Mouse (Mus musculus) stomach, embryonic 15.5 days (tissue): ENCODE measurements around the gene Ilf2. TPM values are rescaled to one million over a fixed set of nuclear protein-coding genes. Genes with fewer than 3 reads are reported as not detected.

Experiments
- ATAC-seq: fragments of 200-750 bp; cut with Nextera tagmentation; 2 replicates; pipeline ENCODE4 v1.8.0; 2017; ENCODE audit warnings: low read depth, moderate number of reproducible peaks, moderate TSS enrichment; ENCODE audit not compliant: insufficient read depth, low FRiP score
- H3K27ac ChIP-seq: fragments of 300-500 bp; sonication (generic); 2 replicates; pipeline ENCODE4 v1.5.1; 2015; ENCODE audit warnings: mild to moderate bottlenecking, inconsistent platforms
- H3K27me3 ChIP-seq: fragments of 300-500 bp; sonication (generic); replicated peaks from 2 replicates; pipeline ENCODE4 v1.6.1; 2015; ENCODE audit warnings: inconsistent platforms
- H3K36me3 ChIP-seq: fragments of 300-500 bp; sonication (generic); 2 replicates; pipeline ENCODE4 v1.6.1; 2015; ENCODE audit warnings: inconsistent platforms
- H3K4me1 ChIP-seq: fragments of 300-500 bp; sonication (generic); 2 replicates; pipeline ENCODE4 v1.6.1; 2015; ENCODE audit warnings: inconsistent platforms
- H3K4me2 ChIP-seq: fragments of 300-500 bp; sonication (generic); 2 replicates; pipeline ENCODE4 v1.6.1; 2015; ENCODE audit warnings: mild to moderate bottlenecking, inconsistent platforms
- H3K4me3 ChIP-seq: fragments of 300-500 bp; sonication (generic); replicated peaks from 2 replicates; pipeline ENCODE4 v1.5.1; 2015; ENCODE audit warnings: inconsistent platforms
- H3K9ac ChIP-seq: fragments of 300-500 bp; sonication (generic); 2 replicates; pipeline ENCODE4 v1.6.1; 2015; ENCODE audit warnings: inconsistent platforms
- H3K9me3 ChIP-seq: fragments of 300-500 bp; sonication (generic); 2 replicates; pipeline ENCODE4 v1.6.1; 2016; ENCODE audit warnings: inconsistent platforms
- WGBS: fragments of 180-500 bp; shearing (Covaris S2); methylation state at CpG from one replicate; pipeline ENCODE4 v1.1.7; 2015; 5-methylcytosine and 5-hydroxymethylcytosine counted together
- polyA plus RNA-seq: library from polyadenylated mRNA; unstranded; fragments of >200 nt; fragmentation: Nextera tagmentation; extraction: Ambion mirVana; gene quantifications from 2 replicates; pipeline ENCODE4 v1.2.1, GENCODE M21; 2015

The Ilf2 gene
- polyA plus RNA-seq, 1 experiment from 2014 or later: 151 TPM

DNA sequence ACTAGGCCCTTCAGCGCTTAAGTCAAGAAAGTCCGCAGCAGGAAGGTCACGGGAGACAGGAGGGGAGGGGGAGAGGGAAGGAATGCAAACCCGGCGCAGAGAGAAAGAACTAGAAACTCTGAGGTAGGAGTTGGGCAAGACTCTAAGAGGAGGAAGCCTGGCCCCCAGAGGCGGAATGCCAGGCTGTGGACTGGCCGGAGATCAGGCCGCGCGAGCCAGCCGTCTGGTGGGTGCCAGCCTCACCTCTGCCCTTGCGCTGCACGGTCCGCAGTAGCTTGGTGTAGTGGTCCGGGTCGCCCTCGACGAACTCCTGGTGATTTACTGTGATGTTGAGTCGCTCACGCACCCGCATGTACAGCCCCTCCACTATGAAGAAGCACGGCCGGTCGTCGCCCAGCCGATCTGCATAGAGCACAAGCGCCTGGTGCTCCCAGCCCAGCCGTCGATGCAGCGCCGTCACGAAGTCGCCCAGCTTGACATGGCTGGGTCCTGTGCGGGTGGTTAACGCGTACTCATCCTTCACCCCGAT lies 11.3 kb upstream of the Ilf2 start:
- Histone ChIP-seq H3K9ac (peak overlapping the region; percentile 24; the same call in 1 of the 2 replicates), H3K27me3 (peaks cover 25% of the 10 kb centered on the region), H3K27ac (no peak overlapping the region), H3K36me3 (no peaks in the 10 kb centered on the region), H3K9me3 (no peaks in the 10 kb centered on the region), H3K4me1 (peaks cover 7% of the 10 kb centered on the region; the same call in 1 of the 2 replicates), H3K4me2 (peak overlapping the region; percentile 94), H3K4me3 (peak overlapping the region; percentile 54)
- ATAC-seq: peak; percentile 13; the same call in 1 of the 2 replicates
- WGBS: 16% methylated on average over 37 of the region's 37 CpGs

DNA sequence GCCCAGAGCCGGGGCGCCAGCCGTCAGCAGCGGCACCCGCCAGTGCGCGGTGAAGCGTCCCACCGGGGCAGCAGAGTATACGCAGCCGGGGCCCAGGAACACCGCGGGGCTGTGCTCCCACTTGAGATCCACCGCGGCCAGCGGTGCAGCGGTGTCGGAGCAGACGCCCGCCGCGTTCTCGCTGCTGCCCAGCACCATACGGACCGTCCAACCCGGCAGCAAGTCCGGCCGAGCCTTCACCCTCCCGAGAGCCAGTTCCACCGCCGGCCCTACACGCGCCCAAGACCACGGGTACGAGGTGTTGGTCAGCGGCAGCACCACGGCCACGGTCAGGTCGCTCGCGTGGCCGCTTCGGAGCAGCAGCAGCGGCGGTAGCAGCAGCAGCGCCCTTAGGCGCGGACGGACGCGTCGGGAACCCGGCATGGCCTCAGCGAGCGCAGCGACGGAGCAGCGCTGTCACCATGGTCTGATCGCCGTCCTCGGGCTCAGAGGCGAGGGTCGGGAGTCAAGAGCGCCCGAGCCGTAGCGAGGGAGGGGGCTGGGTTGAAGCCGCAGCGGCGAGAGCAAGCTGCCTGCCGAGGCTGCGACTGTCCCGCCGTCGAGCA lies 10.7 kb upstream of the Ilf2 start:
- peak; percentile 25; the same call in 1 of the 2 replicates for ATAC-seq
- Histone ChIP-seq H3K4me3 (peak overlapping the region; percentile 54), H3K36me3 (no peaks in the 10 kb centered on the region), H3K4me2 (peak overlapping the region; percentile 94), H3K9ac (peak overlapping the region; percentile 24; the same call in 1 of the 2 replicates), H3K27me3 (peaks cover 25% of the 10 kb centered on the region), H3K9me3 (no peaks in the 10 kb centered on the region), H3K4me1 (peaks cover 7% of the 10 kb centered on the region; the same call in 1 of the 2 replicates), H3K27ac (no peak overlapping the region)
- 2% methylated on average over 75 of the region's 75 CpGs for WGBS

DNA sequence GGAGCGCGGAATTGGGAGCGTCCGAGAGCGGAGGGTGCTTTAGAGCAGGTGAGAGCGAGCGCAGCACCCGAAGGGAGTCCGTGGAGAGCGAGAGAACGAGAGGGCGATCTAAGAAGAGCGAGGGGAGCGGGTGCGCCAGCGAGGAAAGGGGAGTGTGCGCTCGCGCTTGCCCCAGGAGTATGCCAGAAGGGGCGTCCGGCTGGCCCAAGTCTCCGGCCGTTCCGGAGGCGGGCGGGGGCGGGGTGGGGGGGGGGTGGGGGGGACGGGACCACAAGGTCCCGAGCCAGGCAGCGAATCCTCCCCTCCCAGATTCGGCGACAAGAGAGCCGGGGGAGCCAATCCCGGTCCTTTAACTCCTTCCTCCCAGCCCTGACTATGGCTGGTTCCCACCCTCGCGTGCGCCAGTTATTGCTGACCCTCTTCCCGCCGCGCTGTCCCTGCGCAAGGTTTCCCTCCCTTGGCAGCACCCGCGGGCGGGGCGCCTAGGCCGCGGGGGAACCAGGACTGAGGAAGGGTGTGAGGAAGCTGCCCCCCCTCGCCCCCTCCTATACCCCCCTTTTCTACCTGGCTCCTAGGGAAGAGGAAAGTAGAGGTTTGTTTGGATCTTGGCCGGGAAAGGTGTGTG lies 10.1 kb upstream of the Ilf2 start, which contains the start of gene Npr1:
Gene Npr1, minus strand, starts transcription at position 181 of the 625 bp plus-strand sequence.
- H3K4me1 ChIP-seq: peaks cover 7% of the 10 kb centered on the region; the same call in 1 of the 2 replicates
- peak within 1 kb of the TSS; percentile 94 for H3K4me2 ChIP-seq
- peaks cover 25% of the 10 kb centered on the region for H3K27me3 ChIP-seq
- peak; percentile 36; the same call in 1 of the 2 replicates for ATAC-seq
- H3K36me3 ChIP-seq: no peaks in the 10 kb centered on the region
- no peak within 1 kb of the TSS for H3K27ac ChIP-seq
- 0% methylated on average over 32 of the region's 49 CpGs for WGBS
- no peaks in the 10 kb centered on the region for H3K9me3 ChIP-seq
- H3K4me3 ChIP-seq: peak within 1 kb of the TSS; percentile 54
- peak within 1 kb of the TSS; percentile 24; the same call in 1 of the 2 replicates for H3K9ac ChIP-seq

DNA sequence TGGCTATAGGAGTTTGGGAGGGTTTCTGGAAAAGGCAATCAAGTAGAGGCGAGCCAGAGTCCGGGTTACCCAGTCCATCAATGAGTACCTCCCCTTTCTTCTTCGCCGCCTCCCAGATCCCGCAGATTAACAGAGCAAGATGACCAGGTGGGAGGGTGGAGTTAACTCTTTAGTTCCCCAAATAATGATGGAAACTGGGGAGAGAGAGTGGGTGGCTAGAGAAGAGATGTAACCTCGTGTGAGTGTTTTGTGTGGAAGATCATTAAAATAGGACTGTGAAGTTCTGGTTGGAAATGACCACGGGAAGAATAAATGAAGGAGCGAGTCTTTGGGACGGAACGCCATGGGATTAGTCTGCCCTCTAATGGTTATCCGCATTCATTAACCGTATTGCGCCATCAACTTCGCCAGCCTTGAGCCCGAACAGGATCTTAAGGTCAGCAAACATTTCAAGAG lies 9.6 kb upstream of the Ilf2 start:
- peaks cover 7% of the 10 kb centered on the region; the same call in 1 of the 2 replicates for H3K4me1 ChIP-seq
- no peak overlapping the region for H3K9ac ChIP-seq
- no peaks in the 10 kb centered on the region for H3K36me3 ChIP-seq
- WGBS: under 1% methylated on average over 15 of the region's 15 CpGs
- H3K4me2 ChIP-seq: peak overlapping the region; percentile 94
- no peak overlapping the region for H3K27ac ChIP-seq
- peaks cover 25% of the 10 kb centered on the region for H3K27me3 ChIP-seq
- peak overlapping the region; percentile 54 for H3K4me3 ChIP-seq
- ATAC-seq: peak; percentile 33; the same call in 1 of the 2 replicates
- no peaks in the 10 kb centered on the region for H3K9me3 ChIP-seq

DNA sequence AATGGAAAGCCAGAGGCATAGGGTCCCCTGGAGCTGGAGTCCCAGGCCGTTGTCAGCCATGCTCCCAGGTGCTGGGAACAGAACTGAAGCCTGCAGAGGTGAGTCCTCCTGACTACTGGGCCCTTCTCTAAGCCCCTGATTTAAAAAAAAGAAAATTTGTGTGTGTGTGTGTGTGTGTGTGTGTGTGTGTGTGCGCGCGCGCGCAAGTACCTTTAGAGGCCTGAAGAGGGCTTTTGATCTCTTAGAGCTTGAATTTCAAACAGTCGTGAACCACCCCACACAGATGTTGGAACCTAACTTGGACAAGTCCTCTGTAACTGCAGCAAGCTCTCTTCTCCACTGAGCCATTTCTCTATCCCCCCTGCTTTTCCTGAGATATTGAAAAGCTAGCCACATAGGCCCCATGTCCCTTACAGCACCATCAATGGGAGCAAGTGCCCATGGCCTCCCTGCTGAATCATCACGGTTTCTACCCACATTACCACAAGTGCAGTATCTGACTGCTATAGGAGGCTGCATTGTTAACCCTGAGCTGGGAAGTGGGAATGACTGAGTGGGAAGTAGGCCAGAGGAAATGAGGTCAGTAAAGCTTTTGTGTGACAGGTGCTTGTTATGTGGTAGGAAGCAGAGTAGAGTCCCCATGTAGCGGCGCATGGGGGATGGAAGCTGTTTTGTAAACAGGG lies 8.2 kb upstream of the Ilf2 start:
- Histone ChIP-seq H3K36me3 (no peaks in the 10 kb centered on the region), H3K9me3 (no peaks in the 10 kb centered on the region), H3K4me2 (no peak overlapping the region), H3K27ac (no peak overlapping the region), H3K4me1 (peaks cover 7% of the 10 kb centered on the region; the same call in 1 of the 2 replicates), H3K4me3 (no peak overlapping the region), H3K27me3 (peaks cover 25% of the 10 kb centered on the region), H3K9ac (no peak overlapping the region)
- 90% methylated on average over 10 of the region's 10 CpGs for WGBS
- no peak for ATAC-seq

DNA sequence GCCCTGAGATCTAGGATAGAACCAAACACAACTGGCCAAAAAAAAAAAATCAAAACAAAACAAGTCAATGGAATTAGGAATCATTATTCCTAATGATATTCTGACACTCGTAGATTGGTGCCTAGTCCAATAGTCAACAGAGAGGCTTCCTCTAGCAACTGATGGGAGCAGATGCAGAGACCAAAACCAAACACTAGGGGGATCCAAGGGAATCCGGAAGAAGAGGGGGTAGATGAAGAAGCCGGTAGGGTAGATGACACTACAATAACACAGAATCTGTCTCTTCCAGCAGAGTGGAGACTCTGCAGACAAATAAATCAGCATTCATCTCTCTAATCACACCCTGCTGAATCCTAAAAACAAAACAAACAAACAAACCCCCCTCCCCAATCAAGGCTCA lies 3.7 kb upstream of the Ilf2 start:
- ATAC-seq: no peak
- WGBS: 29% methylated on average over 3 of the region's 3 CpGs
- no peak overlapping the region for H3K4me2 ChIP-seq
- H3K4me3 ChIP-seq: no peak overlapping the region
- no peaks in the 10 kb centered on the region for H3K36me3 ChIP-seq
- no peaks in the 10 kb centered on the region for H3K27me3 ChIP-seq
- no peak overlapping the region for H3K9ac ChIP-seq
- H3K9me3 ChIP-seq: no peaks in the 10 kb centered on the region
- peaks cover 5% of the 10 kb centered on the region; the same call in 1 of the 2 replicates for H3K4me1 ChIP-seq
- H3K27ac ChIP-seq: no peak overlapping the region

DNA sequence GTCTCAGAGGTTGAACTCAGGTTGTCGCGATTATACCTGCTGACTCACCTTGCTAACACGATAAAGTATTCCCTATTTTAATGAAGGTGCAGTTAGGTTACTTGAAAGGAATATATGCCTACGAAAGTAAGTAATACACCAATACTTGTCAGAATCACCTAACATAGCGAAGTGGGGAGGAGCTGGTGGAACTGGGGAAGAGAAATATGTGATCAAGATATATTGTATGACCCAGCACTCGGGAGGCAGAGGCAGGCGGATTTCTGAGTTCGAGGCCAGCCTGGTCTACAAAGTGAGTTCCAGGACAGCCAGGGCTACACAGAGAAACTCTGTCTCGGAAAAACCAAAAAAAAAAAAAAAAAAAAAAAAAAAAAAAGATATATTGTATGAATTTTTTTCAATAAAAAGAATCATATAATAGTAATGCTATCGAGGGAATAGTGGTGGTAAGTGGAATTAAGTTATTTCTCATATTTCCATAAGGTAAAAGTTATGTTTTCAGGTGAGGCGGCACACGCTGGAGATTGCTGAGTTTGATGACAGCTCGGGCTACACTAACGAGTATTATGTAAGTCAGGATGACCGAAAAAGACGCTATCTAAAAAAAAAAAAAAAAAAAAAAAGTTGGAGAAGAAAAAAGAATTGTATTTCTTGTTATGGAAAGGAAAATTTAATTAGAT lies 635 bp upstream of the Ilf2 start:
- WGBS: 34% methylated on average over 16 of the region's 16 CpGs
- H3K27me3 ChIP-seq: no peaks in the 10 kb centered on the region

DNA sequence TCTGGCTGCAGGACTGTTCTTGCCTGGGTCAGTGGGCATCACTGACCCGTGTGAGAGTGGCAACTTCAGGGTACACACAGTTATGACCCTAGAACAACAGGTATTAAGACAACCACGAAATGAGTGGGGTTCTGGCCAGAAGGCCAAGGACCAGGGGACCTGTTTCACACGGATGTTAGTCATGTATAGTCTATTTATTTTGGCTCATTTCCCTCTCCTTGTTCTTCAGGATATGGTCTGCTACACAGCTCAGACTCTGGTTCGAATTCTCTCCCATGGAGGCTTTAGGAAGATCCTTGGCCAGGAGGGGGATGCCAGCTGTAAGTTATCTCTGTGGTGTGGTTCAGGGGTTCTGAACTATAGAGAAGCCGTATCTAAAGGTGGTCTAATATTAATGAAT lies 11.1 kb downstream of the Ilf2 start:
- WGBS: 80% methylated on average over 5 of the region's 5 CpGs
- Histone ChIP-seq H3K4me2 (no peak overlapping the region), H3K4me3 (no peak overlapping the region), H3K27ac (no peak overlapping the region), H3K9ac (no peak overlapping the region), H3K36me3 (peaks cover 52% of the 10 kb centered on the region), H3K27me3 (no peaks in the 10 kb centered on the region), H3K4me1 (peaks cover 6% of the 10 kb centered on the region), H3K9me3 (no peaks in the 10 kb centered on the region)
- no peak for ATAC-seq

More for the DNA sequence above, 635 bp upstream of the Ilf2 start:
- ATAC-seq: no peak
- Histone ChIP-seq H3K4me1 (peaks cover 6% of the 10 kb centered on the region; the same call in 1 of the 2 replicates), H3K4me3 (peak overlapping the region; percentile 38), H3K4me2 (peak overlapping the region; percentile 36), H3K9ac (no peak overlapping the region), H3K36me3 (peaks cover 11% of the 10 kb centered on the region; the same call in 1 of the 2 replicates), H3K27ac (no peak overlapping the region), H3K9me3 (no peaks in the 10 kb centered on the region)

DNA sequence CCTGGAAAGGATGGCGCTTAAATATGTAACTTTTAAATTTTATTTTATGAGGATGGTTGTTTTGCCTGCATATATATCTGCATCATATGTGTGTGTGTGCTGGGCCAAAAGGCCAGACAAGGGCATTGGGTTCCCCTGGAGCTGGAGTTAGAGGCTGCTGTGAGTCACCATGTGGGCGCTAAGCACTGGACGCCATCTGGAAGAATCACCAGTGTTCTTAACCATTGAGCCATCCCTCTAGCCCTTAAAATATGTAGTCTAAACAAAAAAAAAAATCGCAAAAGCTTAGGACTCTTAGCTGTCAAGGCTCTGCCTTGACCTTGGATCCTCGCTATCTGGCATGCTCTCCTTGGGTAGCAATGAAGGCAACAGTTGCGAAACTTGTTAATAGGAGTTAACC lies 12.7 kb downstream of the Ilf2 start:
- Histone ChIP-seq H3K36me3 (peaks cover 41% of the 10 kb centered on the region), H3K27me3 (no peaks in the 10 kb centered on the region)
- no peak for ATAC-seq

DNA sequence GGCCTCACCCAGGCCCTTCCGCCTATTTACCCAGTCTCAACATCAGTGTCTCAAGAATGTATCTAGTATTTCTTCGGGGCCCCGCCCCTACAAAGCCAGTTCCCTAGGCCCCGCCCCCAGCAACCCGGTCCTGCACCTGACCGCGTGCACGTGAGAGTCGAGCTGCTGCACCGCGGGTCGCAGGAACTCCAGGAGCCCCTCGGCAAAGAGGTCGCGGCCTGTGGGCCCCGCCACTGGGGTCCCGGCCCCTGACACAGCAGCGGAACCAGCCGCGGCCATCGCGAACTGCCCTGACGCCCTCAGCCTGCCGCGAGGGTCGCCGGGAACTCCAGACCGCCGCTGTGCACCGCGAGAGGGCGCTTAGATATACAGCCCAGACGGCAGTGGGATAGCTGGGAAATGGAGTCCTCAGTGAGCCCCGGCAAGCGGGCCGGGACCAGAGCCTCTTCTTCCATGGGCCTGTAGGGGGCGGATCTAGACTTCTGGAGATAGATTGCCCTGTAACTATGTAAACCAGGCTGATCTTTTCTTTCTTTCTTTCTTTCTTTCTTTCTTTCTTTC lies 14.8 kb downstream of the Ilf2 start, which contains the start of gene Snapin:
Gene Snapin, minus strand, starts transcription at position 338 of the 561 bp plus-strand sequence.
- Histone ChIP-seq H3K4me2 (peak within 1 kb of the TSS; percentile 54), H3K9me3 (no peaks in the 10 kb centered on the region), H3K9ac (peak within 1 kb of the TSS; percentile 68), H3K36me3 (peaks cover 26% of the 10 kb centered on the region), H3K4me3 (peak within 1 kb of the TSS; percentile 93), H3K27ac (peak within 1 kb of the TSS; percentile 81), H3K27me3 (no peaks in the 10 kb centered on the region), H3K4me1 (peaks cover 6% of the 10 kb centered on the region)
- peak; percentile 98 for ATAC-seq
- under 1% methylated on average over 37 of the region's 37 CpGs for WGBS

More for the DNA sequence above, 12.7 kb downstream of the Ilf2 start:
- no peaks in the 10 kb centered on the region for H3K9me3 ChIP-seq
- no peak overlapping the region for H3K9ac ChIP-seq
- WGBS: 76% methylated on average over 6 of the region's 6 CpGs
- no peak overlapping the region for H3K4me2 ChIP-seq
- no peak overlapping the region for H3K27ac ChIP-seq
- H3K4me1 ChIP-seq: peaks cover 6% of the 10 kb centered on the region
- H3K4me3 ChIP-seq: no peak overlapping the region

DNA sequence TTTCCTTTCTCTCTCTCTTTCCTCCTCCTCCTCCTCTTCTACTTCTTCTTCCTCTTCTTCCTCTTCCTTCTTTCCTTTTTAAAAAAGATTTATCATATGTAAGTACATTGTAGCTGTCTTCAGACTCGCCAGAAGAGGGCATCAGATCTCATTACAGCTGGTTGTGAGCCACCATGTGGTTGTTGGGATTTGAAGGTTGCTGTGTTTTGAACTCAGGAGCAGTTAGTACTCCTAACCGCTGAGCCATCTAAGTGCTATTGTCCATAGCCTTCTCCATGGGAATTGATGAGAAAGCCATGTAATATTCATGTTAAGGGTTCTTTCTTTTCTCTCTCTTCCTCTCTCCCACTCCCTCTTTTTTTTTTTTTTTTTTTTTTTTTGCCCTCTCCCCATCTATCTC lies 15.4 kb downstream of the Ilf2 start:
- H3K27me3 ChIP-seq: no peaks in the 10 kb centered on the region
- H3K4me3 ChIP-seq: no peak overlapping the region
- no peak overlapping the region for H3K27ac ChIP-seq
- no peak overlapping the region for H3K9ac ChIP-seq
- peaks cover 6% of the 10 kb centered on the region for H3K4me1 ChIP-seq
- peaks cover 21% of the 10 kb centered on the region for H3K36me3 ChIP-seq
- H3K4me2 ChIP-seq: no peak overlapping the region
- H3K9me3 ChIP-seq: no peaks in the 10 kb centered on the region
- no peak for ATAC-seq
- WGBS: 36% methylated on average over 2 of the region's 2 CpGs
